Mouse (Mus musculus): ENCODE data around the gene Tmem86b.

GRCm38 (mm10) chr7:4655393-4655792, 24.2 kb upstream of the Tmem86b start:
- TF ChIP-seq CTCF (IDR thresholded peaks at IDR 0.05; ENCODE audit: low read depth, low read length) (no peak), POLR2AphosphoS5 (IDR thresholded peaks at IDR 0.05; ENCODE audit: insufficient replicate concordance, low read depth, low read length) (no peak), GATA1 (IDR thresholded peaks at IDR 0.05; ENCODE audit: borderline replicate concordance, low read length) (no peak)
